Mouse (Mus musculus) thymus, postnatal 14 days (tissue): ENCODE data around the gene Grik2.

Source experiments
- DNase-seq: peaks from one replicate; pipeline ENCODE4 v3.0.0; 2021

Gene Grik2

DNA sequence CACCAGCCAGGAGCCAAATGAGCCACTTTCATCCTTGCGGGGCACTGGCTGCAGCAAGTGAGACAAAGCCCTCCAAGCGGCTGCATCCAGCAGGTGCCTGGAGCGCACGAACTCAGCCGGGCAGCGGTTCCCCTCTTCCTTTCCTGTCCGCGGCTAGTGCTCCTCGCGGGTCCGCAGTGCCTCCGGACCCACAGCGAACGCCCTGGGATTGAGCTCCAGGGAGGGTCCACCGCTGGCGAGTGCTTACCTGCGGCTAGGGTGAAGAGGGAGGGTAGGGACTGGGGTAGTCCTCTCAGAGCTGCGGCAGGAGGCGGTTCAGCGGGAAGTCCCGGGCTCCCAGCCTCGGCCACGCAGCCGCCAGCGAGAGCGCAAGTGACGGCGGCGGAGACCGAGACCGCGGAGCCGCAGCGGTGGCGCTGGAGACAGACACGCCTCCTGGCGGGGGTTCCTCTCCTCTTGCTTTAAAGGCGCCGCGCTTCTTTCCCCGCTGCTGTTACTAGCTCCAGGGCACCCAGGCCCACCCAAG lies at the start of gene Grik2:
TSS of gene Grik2 (minus strand) at position 386 of the 526 bp plus-strand sequence.
- DNase-seq = no peak

DNA sequence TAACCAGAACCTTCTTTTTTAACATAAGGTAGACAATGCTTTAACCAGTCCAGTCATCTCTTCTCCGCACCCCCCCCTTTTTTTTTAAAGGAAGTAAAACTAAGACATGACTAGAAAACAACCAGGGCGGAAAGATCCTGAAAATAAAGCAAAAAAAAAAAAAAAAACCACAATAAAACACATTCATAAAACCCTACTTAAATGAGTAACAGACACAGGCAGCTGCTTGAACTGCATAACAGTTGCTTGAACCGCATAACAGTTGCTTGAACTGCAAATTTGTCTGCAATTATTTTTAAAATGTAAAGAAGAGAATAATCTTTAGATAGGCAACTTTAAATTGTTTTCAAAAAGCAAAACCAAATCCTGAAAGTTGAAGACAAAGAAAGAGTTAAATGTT lies 45.8 kb upstream of the Grik2 start:
- no peak for DNase-seq

DNA sequence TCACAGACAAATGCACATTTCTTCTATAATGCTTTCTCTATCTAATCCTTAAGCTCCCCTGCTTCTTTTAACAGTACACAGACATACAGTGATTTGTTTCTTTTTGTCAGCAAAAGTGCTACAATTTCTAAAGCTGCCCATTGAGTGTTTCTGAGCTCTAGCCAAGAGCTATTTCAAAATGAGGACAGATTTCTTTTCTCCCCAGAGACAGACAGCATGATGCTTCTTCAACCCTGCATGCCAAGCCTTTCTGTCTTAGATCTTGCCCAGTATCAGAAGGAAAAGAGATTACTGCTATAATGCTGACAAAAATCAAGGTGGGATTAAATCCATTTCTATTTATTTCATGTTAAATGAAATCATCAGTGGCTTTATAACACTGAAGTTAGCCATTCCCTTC lies 18.7 kb upstream of the Grik2 start:
- DNase-seq = no peak

DNA sequence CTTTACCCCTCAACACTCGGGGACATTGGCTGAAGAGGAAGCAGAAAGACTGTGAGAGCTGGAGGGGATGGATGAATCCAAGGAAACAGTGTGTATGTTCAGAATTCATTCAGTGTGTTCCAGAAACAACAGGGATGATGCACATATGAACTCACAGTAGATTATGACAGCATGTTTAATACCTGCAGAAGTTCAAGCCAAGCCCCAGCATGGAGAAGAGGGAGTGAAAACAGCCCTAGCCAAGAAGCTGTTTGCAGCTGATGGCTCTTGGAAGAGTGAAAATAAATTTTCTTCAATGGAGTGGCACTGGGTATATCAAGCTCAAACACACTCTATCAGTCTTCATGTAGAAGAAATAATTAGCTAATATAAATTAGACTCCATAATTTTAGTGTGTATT lies 12.4 kb upstream of the Grik2 start:
- DNase-seq = no peak

DNA sequence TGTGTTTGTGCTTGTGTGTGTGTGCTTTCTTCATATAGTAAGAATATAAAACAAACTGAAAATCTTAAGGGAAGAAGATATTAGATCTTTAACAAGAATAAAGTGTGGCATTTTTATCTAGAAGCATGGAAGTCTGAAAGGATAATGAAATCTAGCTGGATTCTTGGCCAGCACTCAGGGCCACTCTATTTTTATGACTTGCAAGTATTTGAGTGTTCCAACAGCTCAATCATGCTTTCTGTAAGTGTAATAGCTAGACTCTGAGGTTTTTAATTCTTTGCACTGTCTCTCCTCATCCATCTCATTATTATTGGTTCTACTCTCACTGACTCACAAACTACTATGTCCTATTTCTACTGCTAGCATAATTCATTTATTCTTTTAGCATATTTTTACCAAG lies 5.6 kb upstream of the Grik2 start:
- no peak for DNase-seq

DNA sequence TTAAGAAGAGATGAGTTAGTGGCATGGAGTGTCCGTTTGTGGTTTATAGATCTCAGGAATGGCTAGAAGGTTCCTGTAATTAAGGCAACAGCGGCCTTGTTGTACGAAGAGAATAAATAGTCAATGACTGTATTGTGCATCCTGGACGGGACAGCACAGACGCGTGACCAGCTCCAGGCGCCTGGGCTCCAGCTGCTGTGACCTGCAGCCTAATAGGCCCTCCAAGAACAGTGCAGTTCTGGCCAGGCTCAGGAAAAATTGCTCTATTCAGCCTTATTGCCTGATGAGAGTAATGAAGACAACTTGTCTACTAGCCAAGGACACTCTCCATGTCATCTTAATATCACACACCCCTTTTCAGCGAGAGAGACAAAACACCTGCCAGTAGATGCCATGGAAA lies 1.8 kb upstream of the Grik2 start:
- no peak for DNase-seq

DNA sequence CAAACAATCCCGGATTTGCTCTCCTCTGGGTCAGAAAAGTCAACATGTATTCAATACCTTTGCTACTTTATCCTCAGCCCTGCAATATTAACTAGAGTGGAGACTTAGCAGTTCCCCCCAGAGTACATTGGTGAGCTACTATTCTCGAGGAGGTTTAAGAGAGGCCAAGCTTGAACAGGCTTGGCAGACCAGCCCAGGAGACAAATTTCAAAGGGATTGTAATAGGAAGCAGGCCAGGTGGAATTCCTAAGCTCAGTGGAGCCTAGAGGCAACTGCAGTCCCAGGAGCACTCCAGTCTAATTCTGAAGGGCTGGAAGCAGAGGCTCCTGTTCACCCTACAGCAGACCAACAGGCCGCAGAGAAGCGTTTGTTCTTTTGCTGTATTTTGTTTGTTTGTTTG lies 1.1 kb upstream of the Grik2 start:
- no peak for DNase-seq

DNA sequence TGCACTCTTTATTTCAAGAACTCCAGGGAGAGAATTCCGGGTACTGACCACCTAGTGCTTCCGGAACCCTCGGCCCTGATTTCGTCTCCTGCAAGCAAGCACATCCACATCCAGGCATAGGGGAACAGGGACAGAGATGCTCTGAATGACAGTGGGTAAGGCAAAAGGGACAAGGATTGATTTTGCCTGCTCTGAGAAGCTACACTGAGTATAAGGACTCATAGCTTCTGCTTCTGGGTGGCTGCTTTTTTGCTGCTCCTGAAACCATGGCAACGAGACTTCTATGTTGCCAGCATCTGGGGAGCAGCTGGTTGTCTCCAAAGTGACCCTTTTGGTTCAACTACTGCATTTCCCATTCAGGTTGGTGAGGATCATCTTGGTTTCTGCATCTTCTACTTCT lies 348 bp upstream of the Grik2 start:
- DNase-seq = no peak

DNA sequence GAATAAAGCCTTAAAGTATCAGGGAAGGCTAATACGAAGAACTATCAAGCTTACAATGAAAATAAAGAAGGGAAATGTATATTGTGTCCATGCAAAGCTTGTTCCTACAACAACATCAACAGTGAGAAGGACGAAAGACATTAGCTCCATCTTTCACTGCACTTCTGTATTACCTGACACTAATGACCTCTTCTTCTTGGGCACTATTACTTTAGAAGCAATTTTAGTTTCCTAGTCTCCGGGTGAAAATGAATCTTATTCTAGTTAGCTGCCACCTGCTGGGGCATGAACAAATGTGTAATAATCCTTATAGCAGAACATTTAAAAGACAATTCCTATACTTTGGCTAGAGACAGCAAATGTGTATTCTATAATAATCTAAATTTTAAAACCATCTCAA lies 1.9 kb downstream of the Grik2 start:
- DNase-seq = no peak

DNA sequence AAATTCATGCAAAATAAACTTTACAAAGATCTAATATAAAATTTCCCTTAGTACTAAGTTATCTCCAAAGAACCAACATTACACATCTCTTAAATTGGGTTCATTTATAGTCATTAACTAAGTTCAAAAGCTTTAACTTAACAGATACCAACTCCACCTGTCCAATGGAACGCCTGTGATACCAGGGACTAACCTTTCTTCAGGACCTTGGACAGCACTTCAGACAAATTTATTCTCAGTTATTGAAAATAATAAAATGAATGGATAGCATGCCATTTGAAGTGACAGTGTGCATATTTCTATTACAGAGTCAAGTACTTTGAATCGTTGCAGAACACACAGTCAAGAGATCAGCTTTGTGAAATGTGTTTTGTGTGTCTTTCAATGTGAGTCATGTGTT lies 3.1 kb downstream of the Grik2 start:
- no peak for DNase-seq

DNA sequence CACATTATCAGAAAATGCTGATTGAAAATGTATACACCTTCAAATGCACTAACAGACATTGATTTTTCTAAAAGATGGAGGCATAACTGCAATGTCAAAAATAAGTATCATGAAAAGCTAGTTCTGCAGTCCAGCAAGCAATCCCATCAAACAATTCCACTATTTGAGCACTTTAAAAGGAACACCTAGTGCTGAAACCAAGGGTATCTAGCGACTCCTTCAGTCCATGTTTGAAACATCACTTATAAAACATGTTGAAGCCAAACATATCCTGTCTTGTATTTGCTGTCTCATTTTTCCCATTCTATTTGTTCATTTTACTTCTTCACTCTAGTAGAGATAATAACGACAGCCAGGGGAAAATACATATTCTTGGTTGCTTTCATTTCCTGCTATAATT lies 3.7 kb downstream of the Grik2 start:
- no peak for DNase-seq

DNA sequence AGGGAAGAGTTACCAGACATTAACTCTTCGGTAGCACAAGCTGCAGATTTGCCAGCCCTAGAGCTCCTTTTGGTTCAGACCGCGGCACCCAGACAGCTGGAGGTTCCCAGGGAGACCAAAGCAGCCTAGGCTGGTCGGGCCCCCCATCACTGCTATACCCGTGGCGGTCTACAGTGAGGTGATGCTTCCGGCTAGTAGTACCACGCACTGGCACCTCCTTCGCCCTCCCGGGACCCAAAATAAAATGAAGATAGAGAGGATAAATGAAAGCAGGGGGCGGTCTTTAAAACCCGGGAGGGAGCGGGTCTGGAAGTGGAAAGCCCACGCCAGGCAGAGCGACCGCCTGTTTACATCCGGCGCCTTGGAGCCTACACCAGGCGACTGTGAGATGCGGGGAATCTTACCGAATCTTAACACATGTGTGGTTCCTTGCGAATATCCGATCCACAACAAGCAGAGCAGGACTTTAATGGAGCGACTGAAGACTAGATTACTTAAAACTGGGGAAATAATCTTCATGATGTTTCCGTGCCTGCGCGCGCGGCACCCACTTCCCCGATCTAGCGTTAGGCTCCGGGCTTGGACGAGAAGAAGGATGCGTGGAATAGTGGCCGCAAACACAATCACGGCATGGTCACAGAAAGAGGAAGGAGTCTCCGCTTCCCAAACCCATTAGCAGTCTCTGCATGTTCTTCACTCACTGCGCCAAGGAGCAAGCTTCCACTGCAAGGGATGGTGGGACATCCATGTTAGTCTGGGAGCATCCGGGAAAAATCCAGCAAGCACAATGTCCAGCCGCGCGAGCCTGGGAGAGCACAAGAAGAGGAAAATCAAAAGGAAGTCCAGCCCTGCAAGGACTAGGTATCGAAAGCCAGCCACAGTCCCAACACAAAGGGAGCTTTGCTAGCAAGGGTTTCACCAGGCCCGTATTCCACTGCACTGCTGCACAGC lies 5.5 kb downstream of the Grik2 start:
- no peak for DNase-seq

DNA sequence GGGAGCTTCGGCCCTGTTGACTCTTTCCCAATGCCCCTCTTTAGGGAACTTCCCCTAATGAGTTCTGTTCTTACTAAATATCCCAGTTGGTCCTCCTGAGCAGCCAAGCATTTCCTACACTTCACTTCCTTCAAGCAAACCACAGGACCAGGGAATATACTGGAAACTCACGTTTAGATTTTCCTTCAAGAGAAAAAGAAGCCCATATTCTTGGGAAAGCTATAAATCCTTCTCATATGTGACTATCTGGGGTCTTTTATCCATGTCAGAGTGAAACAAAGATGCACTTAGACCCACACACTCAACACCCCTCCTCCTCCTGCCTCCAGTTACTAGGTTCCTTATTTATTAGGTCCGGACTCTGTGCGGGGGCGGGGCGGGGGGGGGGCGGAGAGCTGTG lies 6.5 kb downstream of the Grik2 start:
- no peak for DNase-seq

DNA sequence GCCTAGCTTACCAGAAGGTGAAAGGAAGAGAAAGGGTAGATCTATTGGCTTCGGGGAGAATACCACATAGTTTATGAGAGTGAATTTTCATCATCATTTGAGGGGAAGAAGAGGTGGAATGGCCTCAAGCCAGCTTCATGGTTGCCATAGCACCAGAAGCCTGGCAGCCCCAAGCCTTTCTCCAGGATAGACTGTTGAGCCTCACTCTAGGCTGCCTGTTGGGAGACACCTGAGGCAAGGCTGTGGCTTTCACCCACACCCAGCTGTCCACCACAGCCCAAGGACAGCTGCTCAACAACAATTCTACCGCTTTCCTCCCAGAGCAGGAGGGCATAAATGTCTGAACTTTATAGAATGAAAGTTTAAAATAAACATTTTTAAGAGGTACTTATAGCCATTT lies 8.1 kb downstream of the Grik2 start:
- no peak for DNase-seq

DNA sequence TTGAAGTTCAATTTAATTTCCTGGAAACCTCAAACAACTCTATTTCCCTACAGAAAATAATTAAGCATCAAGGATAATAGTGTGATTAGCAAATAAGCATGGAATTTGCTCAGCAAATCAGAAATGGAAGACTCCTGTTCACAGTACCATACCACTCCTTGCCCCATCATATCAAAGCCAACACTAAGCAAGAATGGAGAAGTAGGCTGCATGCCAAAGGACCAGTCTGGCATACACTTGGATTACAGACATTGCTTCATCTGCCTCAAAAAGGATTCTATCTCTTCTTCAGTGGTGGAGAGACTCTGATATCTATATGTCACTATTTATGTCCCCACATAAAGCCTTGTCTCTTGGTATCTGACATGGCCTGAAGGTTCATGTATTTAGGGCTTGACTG lies 19.7 kb downstream of the Grik2 start:
- DNase-seq = no peak

DNA sequence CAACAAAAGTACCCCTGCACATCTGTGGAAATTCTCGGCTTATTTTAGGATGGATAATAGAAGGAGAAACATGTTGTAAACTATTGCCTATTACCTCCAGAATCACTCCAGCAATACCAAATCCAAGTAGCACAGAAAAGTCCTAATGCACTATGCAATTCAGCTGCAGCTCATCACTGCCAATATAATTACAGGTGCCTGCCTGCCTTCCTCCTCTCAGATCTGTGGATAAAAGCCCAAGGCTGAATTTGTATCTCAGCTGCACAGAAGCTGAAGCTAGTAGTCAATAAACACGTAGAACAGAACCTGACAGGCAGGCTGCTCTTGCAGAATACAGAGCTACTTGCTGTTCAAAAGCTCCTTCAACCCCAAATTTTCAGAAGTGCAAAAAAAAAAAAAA lies 21.0 kb downstream of the Grik2 start:
- no peak for DNase-seq

DNA sequence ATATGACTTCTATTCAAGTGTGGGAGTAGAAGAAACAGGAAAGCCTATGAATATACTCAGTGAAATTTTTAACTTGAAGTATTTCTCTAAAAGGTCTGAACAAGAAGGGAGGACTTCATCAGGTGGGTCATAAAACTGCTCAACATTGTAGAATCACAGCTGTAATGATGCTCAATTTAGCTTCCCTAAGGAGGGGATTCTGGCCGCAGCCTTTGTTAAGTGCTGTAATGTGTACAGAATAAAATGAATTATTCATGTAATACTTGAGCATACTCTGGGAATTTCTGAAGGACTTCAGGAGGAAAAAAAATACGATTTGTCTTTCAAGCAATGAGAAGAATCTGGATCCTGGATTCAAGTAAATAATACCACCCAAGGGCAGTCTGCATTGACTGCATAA lies 26.0 kb downstream of the Grik2 start:
- DNase-seq = no peak

DNA sequence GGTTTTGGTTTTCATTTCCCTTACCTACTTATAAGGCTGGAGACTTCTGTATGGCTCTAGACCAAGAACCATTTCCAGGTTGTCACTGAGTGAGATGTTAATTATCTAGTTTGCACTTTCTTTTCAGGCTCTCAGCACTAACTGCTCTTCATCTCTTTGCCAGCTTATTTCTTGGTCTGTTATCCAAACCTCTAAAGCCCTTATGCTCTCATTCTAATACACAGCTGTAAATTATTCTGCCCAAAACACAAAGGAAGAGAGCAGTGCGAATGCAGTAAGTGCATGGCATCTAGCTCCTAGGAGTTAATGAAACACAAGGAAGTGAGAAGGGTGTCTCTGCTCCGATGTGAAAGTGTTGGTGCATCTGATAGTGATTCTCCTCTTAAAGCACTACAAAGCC lies 36.8 kb downstream of the Grik2 start:
- no peak for DNase-seq

DNA sequence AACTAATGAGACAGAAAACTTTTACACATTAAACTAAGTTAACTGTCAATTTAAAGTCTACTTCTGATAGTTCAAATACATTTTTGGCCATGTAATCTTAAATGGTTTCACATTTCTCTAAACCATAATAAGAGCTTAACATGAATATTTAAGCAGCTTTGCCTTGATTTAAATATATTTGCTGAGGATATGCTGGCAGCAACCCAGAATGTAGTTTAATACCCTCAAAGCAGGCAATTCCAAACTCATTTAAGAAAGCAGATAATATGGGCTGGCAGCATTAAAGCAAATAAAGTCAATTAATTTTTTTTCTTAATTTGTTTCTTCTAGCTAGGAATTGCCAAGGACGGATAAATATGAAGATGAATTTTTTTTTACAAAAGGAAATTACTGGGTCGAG lies 56.7 kb downstream of the Grik2 start:
- DNase-seq = no peak

DNA sequence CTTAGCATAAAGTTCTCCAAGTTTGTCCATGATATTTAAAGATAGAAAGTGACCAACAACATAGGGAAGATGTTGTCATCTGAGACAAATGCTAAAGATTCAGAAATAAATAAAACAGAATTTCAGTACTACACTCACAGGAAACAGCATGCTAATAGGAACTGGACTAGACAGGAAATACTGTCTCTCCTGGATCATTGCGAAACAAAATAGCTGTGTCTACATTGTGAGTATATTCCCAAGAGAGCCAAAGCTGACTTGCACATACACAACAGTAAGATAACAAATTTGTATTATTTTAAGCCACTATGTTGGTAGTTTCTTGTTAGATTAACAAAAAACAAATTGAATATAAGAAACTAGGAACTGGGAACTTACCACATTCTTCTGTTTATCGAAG lies 64.9 kb downstream of the Grik2 start:
- DNase-seq = no peak

DNA sequence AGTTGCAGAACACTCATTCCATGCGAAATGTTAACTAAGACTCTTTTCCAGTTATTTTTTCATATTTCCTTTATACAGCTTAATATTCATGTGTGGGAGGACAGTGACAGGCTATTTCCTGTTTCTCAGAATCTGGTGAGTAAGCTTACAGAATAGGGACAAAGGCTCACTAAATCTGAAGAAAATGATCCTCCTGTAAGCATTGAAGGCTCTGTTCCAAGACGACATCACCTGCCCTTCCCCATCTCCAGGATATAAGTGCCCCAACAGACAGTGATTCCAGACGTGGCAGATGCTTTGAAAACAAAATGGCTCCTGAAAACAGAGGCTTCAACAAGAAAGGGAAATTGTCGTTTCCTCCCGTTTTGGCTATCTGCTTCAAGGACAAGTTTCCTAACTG lies 71.7 kb downstream of the Grik2 start:
- no peak for DNase-seq

DNA sequence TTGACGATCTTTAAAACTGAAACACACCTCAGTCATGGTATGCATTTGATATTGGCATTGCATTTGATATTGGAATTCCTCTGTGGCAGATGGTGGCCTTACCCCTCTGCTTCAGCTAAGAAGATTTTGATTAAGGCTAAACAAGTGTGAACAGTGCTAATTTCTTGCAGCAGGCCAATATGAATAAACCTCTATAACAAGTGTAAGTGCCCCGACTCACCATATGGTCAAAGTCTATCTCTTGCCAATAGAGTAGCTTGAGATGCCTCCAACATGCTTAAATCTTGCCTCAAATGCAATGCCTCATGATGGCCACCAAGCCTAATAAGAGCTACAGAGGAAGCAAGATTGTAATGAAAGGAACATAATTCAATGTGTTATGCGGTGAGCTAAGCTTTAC lies 78.8 kb downstream of the Grik2 start:
- DNase-seq = no peak

DNA sequence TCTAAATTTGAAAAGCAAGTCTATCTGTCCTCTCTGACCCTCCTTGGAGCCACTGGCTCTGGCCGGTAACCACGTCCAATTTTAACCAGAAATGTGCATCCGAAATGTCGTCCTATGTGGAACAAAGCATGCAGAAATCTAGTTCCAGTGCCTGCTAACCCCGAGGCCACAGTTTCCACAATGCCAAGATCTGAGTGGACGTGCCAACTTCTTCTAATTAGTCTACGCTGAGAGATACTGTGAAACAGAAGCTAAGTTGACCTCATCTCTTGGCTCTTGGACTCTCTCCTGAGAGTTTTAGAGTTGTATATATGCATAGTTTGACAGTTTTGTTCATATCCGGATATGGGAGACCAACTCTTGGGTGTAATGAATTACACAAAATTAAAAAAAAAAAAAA lies 84.1 kb downstream of the Grik2 start:
- no peak for DNase-seq

DNA sequence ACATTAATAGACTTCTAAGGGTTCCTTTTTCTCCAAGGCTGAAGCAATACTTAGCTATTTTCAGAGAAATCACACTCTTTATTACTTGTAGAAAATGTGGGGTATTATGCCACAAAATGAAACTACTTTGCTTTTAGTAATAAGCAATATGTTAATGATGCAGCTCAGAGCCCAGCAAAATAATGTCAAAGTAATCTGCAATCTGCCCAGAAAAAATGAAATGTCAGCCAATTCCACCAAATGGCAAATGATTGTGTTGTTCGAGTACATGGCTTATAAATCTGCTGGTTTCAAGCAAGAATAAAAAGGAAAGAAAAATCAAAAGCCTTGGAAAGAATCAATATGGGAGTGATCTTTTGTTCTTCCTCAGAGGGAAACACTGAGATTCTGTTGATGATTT lies 136.2 kb downstream of the Grik2 start:
- DNase-seq = no peak

DNA sequence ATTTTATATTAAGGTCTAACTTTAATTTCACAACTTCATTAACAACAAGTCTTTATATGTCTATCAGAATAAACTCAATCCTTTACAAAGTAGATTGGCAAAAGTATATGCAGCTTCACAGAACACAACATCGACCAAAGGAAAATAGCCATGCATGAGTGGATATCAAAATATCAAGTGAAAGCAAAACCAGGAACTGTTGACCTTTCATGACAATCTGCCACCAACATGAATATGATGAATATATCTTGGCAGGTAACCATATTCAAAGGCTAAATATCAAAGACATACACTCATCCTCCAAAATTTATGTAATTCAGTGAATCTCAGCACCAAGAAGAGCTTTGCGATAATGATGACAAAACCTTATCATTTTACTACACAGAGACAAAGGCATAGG lies 141.4 kb downstream of the Grik2 start:
- no peak for DNase-seq
